In genomic region chr17:37018328-37018727, GRCm38 (mm10) we compare ENCODE assay signal across 37 mouse cellular contexts. TPM values are rescaled to one million over a fixed set of nuclear protein-coding genes. Genes with fewer than 3 reads are reported as not detected.
A peak's percentile ranks its signal among the peaks of the same experiment; 100 is the strongest.
DNase-seq lines count a peak whose midpoint lies in the region; TF ChIP-seq lines count a peak whose summit lies in the region.
"Had no signal": no experiment of that assay in that cellular context is flagged by ENCODE, and none has a peak within 500 bp of the region (broad histone marks: within the 10 kb centered on the region; RNA-seq: fewer than 3 reads in every experiment).

No protein-coding gene starts in this region.

- WGBS in cerebellum, adult 2 months: 71% methylated on average over 3 of the region's 3 CpGs

- no peak for TF ChIP-seq POLR2A in cerebellum, adult 2 months (IDR thresholded peaks at IDR 0.05; ENCODE audit: borderline replicate concordance, insufficient read depth, low read length)

- DNase-seq in cerebellum, adult 2 months: no peak
- DNase-seq in cerebellum, adult 18-20 months: no peak
- peak; percentile 15 to 23 for DNase-seq in layer of hippocampus, adult 2 months (ENCODE audit: low spot score in 2 of 2)
- DNase-seq in layer of hippocampus, postnatal 36 days: no peak
- peak; percentile 42 to 76 for DNase-seq in left cerebral cortex, postnatal 25 days (ENCODE audit: low spot score in 2 of 2)
- no peak for DNase-seq in left cerebral cortex, postnatal 4 days
- DNase-seq in right cerebral cortex, postnatal 25 days: peak; percentile 12
- DNase-seq in ovary, postnatal 36 days (ENCODE audit: low spot score): no peak
- DNase-seq: adrenal gland, adult 8-10 months; cerebellum, adult 9-11 months; gastrocnemius, adult 2 months; gastrocnemius, postnatal 36 days; heart, adult 18-20 months; heart, postnatal 36 days; kidney, adult 8-10 months; kidney, postnatal 4 days; lung, postnatal 36 days had no signal

- peak overlapping the region; percentile 64; the same call in 1 of the 2 replicates for H3K27ac ChIP-seq in cerebellum, adult 2 months (ENCODE audit: insufficient read depth, low read length)
- peak overlapping the region; percentile 89 for H3K27ac ChIP-seq in layer of hippocampus, adult 2 months
- H3K27ac ChIP-seq: embryonic facial prominence, embryonic 13.5 days; gastrocnemius, adult 2 months; hindbrain, embryonic 12.5 days; hindbrain, postnatal 0 days; intestine, embryonic 15.5 days; kidney, postnatal 0 days; limb, embryonic 13.5 days; lung, embryonic 15.5 days; neural tube, embryonic 12.5 days had no signal

- intact Hi-C loops in left cerebral cortex, postnatal 25 days (cut with DNase I): no loop called here
- intact Hi-C loops in left cerebral cortex, postnatal 4 days (cut with DNase I): no loop called here

- no peaks in the 10 kb centered on the region for H3K4me1 ChIP-seq in cerebellum, adult 2 months (ENCODE audit: control insufficient read depth, insufficient read depth, low read length)
- H3K4me1 ChIP-seq: hindbrain, embryonic 12.5 days; intestine, embryonic 15.5 days; limb, embryonic 13.5 days; lung, embryonic 15.5 days; neural tube, embryonic 12.5 days had no signal

- H3K4me3 ChIP-seq in cerebellum, adult 2 months (replicated peaks; ENCODE audit: insufficient read depth, low read depth, low read length): no peak overlapping the region
- peak overlapping the region; percentile 2; the same call in 1 of the 2 replicates for H3K4me3 ChIP-seq in layer of hippocampus, adult 2 months
- H3K4me3 ChIP-seq: embryonic facial prominence, embryonic 13.5 days; gastrocnemius, adult 2 months; hindbrain, embryonic 12.5 days; intestine, embryonic 15.5 days; limb, embryonic 13.5 days; lung, embryonic 15.5 days; myocyte; neural tube, embryonic 12.5 days had no signal

- H3K27me3 ChIP-seq in cerebellum, adult 2 months (ENCODE audit: control insufficient read depth, insufficient read depth, low read length): no peaks in the 10 kb centered on the region
- H3K27me3 ChIP-seq: CH12.LX; embryonic facial prominence, embryonic 13.5 days; hindbrain, embryonic 12.5 days; intestine, embryonic 15.5 days; limb, embryonic 13.5 days; lung, embryonic 15.5 days; neural tube, embryonic 12.5 days had no signal

- TF ChIP-seq CTCF in cerebellum, adult 2 months (IDR thresholded peaks at IDR 0.05; ENCODE audit: borderline replicate concordance, insufficient read depth, low read depth, low read length): no peak
- no peak for TF ChIP-seq CTCF in layer of hippocampus, adult 2 months (conservative IDR thresholded peaks at IDR 0.05)

RNA-seq across cellular contexts. Expression of gene Mog, which starts 4.9 kb away (rescaled TPM):
- 145 and 178 TPM in 2 replicates for polyA plus RNA-seq in cerebellum, adult 2 months (2012; rRNA removed)
- total RNA-seq in layer of hippocampus, adult 2 months (2021): 10 to 100 TPM; 42.6 to 45.6 TPM
- total RNA-seq in layer of hippocampus, postnatal 36 days (2021): 10 to 100 TPM; 67.6 to 72.6 TPM
- 10 to 100 TPM; 51.6 to 68.2 TPM for total RNA-seq in left cerebral cortex, postnatal 25 days (2021)
- total RNA-seq in left cerebral cortex, postnatal 4 days (2021): under 1 TPM in 1 of 2 experiments, not detected in 1; 0.20 TPM
- total RNA-seq: adrenal gland, adult 8-10 months; adrenal gland, postnatal 4 days; CH12.LX; gastrocnemius, adult 2 months; gastrocnemius, postnatal 36 days; heart, adult 18-20 months; heart, postnatal 36 days; megakaryocyte, adult 5-6 weeks had no signal
- polyA plus RNA-seq: G1E; heart, embryonic 11.5 days; heart, embryonic 16.5 days; kidney, postnatal 0 days; liver, embryonic 11.5 days; liver, embryonic 16.5 days had no signal

RNA-seq across cellular contexts. Expression of gene Zfp57, which starts 17.4 kb away (rescaled TPM):
- 10.3 and 12.0 TPM in 2 replicates for polyA plus RNA-seq in cerebellum, adult 2 months (2012; rRNA removed)
- 10 to 100 TPM; 15.0 to 15.8 TPM for total RNA-seq in layer of hippocampus, adult 2 months (2021)
- total RNA-seq in layer of hippocampus, postnatal 36 days (2021): 10 to 100 TPM; 15.9 to 18.1 TPM
- total RNA-seq in left cerebral cortex, postnatal 25 days (2021): 10 to 100 TPM; 14.5 to 17.6 TPM
- total RNA-seq in left cerebral cortex, postnatal 4 days (2021): 100 to 1,000 TPM; 218 to 227 TPM
- total RNA-seq: CH12.LX; megakaryocyte, adult 5-6 weeks had no signal
- polyA plus RNA-seq: G1E had no signal

RNA-seq across cellular contexts. Expression of gene Gabbr1, which starts 27.4 kb away (rescaled TPM):
- polyA plus RNA-seq in cerebellum, adult 2 months (2012; rRNA removed): 403 and 405 TPM in 2 replicates
- total RNA-seq in layer of hippocampus, adult 2 months (2021): 100 to 1,000 TPM; 682 to 738 TPM
- 100 to 1,000 TPM; 688 to 703 TPM for total RNA-seq in layer of hippocampus, postnatal 36 days (2021)
- 100 to 1,000 TPM; 670 to 698 TPM for total RNA-seq in left cerebral cortex, postnatal 25 days (2021)
- 100 to 1,000 TPM; 430 to 482 TPM for total RNA-seq in left cerebral cortex, postnatal 4 days (2021)

RNA-seq across cellular contexts. Expression of gene H2-M5, which starts 29.0 kb away (rescaled TPM):
- polyA plus RNA-seq in cerebellum, adult 2 months (2012; rRNA removed): 0.55 and 0.77 TPM in 2 replicates
- total RNA-seq in layer of hippocampus, adult 2 months (2021): 1 to 10 TPM in 1 of 2 experiments, under 1 TPM in 1; 0.37 to 1.2 TPM
- 1 to 10 TPM in 1 of 2 experiments, under 1 TPM in 1; 1.00 to 1.1 TPM for total RNA-seq in layer of hippocampus, postnatal 36 days (2021)
- 1 to 10 TPM; 1.6 to 1.7 TPM for total RNA-seq in left cerebral cortex, postnatal 25 days (2021)
- total RNA-seq in left cerebral cortex, postnatal 4 days (2021): 1 to 10 TPM; 6.0 to 6.5 TPM
- total RNA-seq: heart, adult 18-20 months; heart, postnatal 36 days; megakaryocyte, adult 5-6 weeks had no signal
- polyA plus RNA-seq: G1E; liver, embryonic 16.5 days had no signal

RNA-seq across cellular contexts. Expression of gene 2410137M14Rik, which starts 37.3 kb away (rescaled TPM):
- 0.29 TPM in 1 of 2 replicates, not detected in the other for polyA plus RNA-seq in cerebellum, adult 2 months (2012; rRNA removed)
- total RNA-seq in layer of hippocampus, adult 2 months (2021): not detected
- not detected for total RNA-seq in layer of hippocampus, postnatal 36 days (2021)
- under 1 TPM in 1 of 2 experiments, not detected in 1; 0.66 TPM for total RNA-seq in left cerebral cortex, postnatal 25 days (2021)
- total RNA-seq in left cerebral cortex, postnatal 4 days (2021): 1 to 10 TPM in 1 of 2 experiments, not detected in 1; 1.1 TPM
- total RNA-seq: adrenal gland, adult 8-10 months; adrenal gland, postnatal 4 days; CH12.LX; gastrocnemius, postnatal 36 days; heart, postnatal 36 days; hindbrain, postnatal 0 days; megakaryocyte, adult 5-6 weeks had no signal
- polyA plus RNA-seq: C2C12; embryonic facial prominence, embryonic 13.5 days; forebrain, embryonic 11.5 days; G1E; heart, embryonic 11.5 days; heart, embryonic 16.5 days; intestine, embryonic 15.5 days; kidney, postnatal 0 days; limb, embryonic 13.5 days; liver, embryonic 11.5 days; liver, embryonic 16.5 days; lung, embryonic 15.5 days; midbrain, embryonic 11.5 days; myocyte; neural tube, embryonic 12.5 days had no signal

Comparison
In these comparisons a context has a peak if more than half of its experiments do, and no peak if none do; other contexts are left out.
1. DNase-seq: peak in layer of hippocampus, adult 2 months (2 of 2), left cerebral cortex, postnatal 25 days (2 of 2) and right cerebral cortex, postnatal 25 days (single experiment); none in cerebellum, adult 2 months (0 of 2), cerebellum, adult 18-20 months (0 of 2), layer of hippocampus, postnatal 36 days (0 of 2), left cerebral cortex, postnatal 4 days (single experiment) and ovary, postnatal 36 days (single experiment).
2. RNA of gene Mog, which starts 4.9 kb away (total RNA-seq): 67.6 to 72.6 TPM in layer of hippocampus, postnatal 36 days, 51.6 to 68.2 TPM in left cerebral cortex, postnatal 25 days and 42.6 to 45.6 TPM in layer of hippocampus, adult 2 months; 0.20 TPM in left cerebral cortex, postnatal 4 days; every median in the first group is over 10 times any median in the second.
3. RNA of gene Zfp57, which starts 17.4 kb away (total RNA-seq): 218 to 227 TPM in left cerebral cortex, postnatal 4 days; 15.9 to 18.1 TPM in layer of hippocampus, postnatal 36 days, 14.5 to 17.6 TPM in left cerebral cortex, postnatal 25 days and 15.0 to 15.8 TPM in layer of hippocampus, adult 2 months; every median in the first group is over 10 times any median in the second.